Comparison of ENCODE assay signal across 8 mouse cellular contexts in genomic region chr16:22162512-22163455, GRCm38 (mm10). TPM values are rescaled to one million over a fixed set of nuclear protein-coding genes. Genes with fewer than 3 reads are reported as not detected.
DNase-seq lines count a peak whose midpoint lies in the region; ATAC-seq and TF ChIP-seq lines count a peak whose summit lies in the region.

Igf2bp2 (minus strand) TSS chr16:22163299.

- H3K4me3 ChIP-seq in ES-Bruce4 (ENCODE audit: low read depth, low read length), result peak within 1 kb of the TSS; percentile 86
- H3K4me3 ChIP-seq in forebrain, embryonic 15.5 days, result peak within 1 kb of the TSS; percentile 69
- peak within 1 kb of the TSS; percentile 92 for H3K4me3 ChIP-seq in midbrain, embryonic 10.5 days
- H3K4me3 ChIP-seq in stomach, embryonic 16.5 days (replicated peaks; ENCODE audit: low read length), result peak within 1 kb of the TSS; percentile 98

- peak; percentile 83 for ATAC-seq in forebrain, embryonic 15.5 days (replicated peaks)
- peak; percentile 91 for ATAC-seq in stomach, embryonic 16.5 days (ENCODE audit: insufficient read depth, low FRiP score)

- no peak for TF ChIP-seq EP300 in ES-Bruce4 (IDR thresholded peaks at IDR 0.05; ENCODE audit: insufficient read depth, low read depth, low read length)

- no peaks in the 10 kb centered on the region for H3K4me1 ChIP-seq in ES-Bruce4 (ENCODE audit: control insufficient read depth, insufficient read depth, low read length)
- H3K4me1 ChIP-seq in forebrain, embryonic 15.5 days, result peaks cover 33% of the 10 kb centered on the region
- H3K4me1 ChIP-seq in midbrain, embryonic 10.5 days, result peaks cover 40% of the 10 kb centered on the region
- 0 out of 2 replicates have a peak, but pooled peaks cover 6% of the 10 kb centered on the region for H3K4me1 ChIP-seq in stomach, embryonic 16.5 days (ENCODE audit: control insufficient read depth, insufficient read depth, low read length)

- peak; percentile 89 for DNase-seq in adrenal gland, adult 2 months
- DNase-seq in heart, postnatal 25 days (ENCODE audit: low spot score), result peak; percentile 40
- DNase-seq in kidney, postnatal 4 days, result peak; percentile 74 to 84
- DNase-seq in midbrain, embryonic 10.5 days (ENCODE audit: low spot score), result peak; percentile 83
- DNase-seq in layer of hippocampus, adult 8-10 months (ENCODE audit: low spot score in 2 of 2), result no peak

- H3K36me3 ChIP-seq in ES-Bruce4 (ENCODE audit: control insufficient read depth, insufficient read depth, low read length, poor library complexity, severe bottlenecking), result no peaks in the 10 kb centered on the region
- H3K36me3 ChIP-seq in forebrain, embryonic 15.5 days, result no peaks in the 10 kb centered on the region
- H3K36me3 ChIP-seq in midbrain, embryonic 10.5 days, result no peaks in the 10 kb centered on the region
- no peaks in the 10 kb centered on the region for H3K36me3 ChIP-seq in stomach, embryonic 16.5 days (ENCODE audit: control insufficient read depth, insufficient read depth, low read length)

- no peaks in the 10 kb centered on the region for H3K9me3 ChIP-seq in ES-Bruce4 (replicated peaks; ENCODE audit: control insufficient read depth, insufficient read depth, low read length, poor library complexity, severe bottlenecking)
- no peaks in the 10 kb centered on the region for H3K9me3 ChIP-seq in forebrain, embryonic 15.5 days
- no peaks in the 10 kb centered on the region for H3K9me3 ChIP-seq in midbrain, embryonic 10.5 days (replicated peaks)
- H3K9me3 ChIP-seq in stomach, embryonic 16.5 days (replicated peaks; ENCODE audit: control insufficient read depth, low read length), result no peaks in the 10 kb centered on the region

- peak within 1 kb of the TSS; percentile 65 for H3K9ac ChIP-seq in ES-Bruce4 (ENCODE audit: low read depth, poor library complexity, severe bottlenecking)
- peak within 1 kb of the TSS; percentile 73 for H3K9ac ChIP-seq in forebrain, embryonic 15.5 days (replicated peaks)
- peak within 1 kb of the TSS; percentile 99 for H3K9ac ChIP-seq in stomach, embryonic 16.5 days (ENCODE audit: low read length)

- no peak within 1 kb of the TSS for H3K27ac ChIP-seq in ES-Bruce4 (ENCODE audit: insufficient read depth, low read length)
- peak within 1 kb of the TSS; percentile 88 for H3K27ac ChIP-seq in forebrain, embryonic 15.5 days (replicated peaks)
- H3K27ac ChIP-seq in midbrain, embryonic 10.5 days (replicated peaks), result peak within 1 kb of the TSS; percentile 99
- peak within 1 kb of the TSS; percentile 92 for H3K27ac ChIP-seq in stomach, embryonic 16.5 days (ENCODE audit: low read length)

- WGBS in forebrain, embryonic 15.5 days, result under 1% methylated on average over 115 of the region's 131 CpGs
- WGBS in midbrain, embryonic 10.5 days, result 2% methylated on average over 117 of the region's 131 CpGs
- under 1% methylated on average over 123 of the region's 131 CpGs for WGBS in stomach, embryonic 16.5 days

- intact Hi-C loops in heart, postnatal 25 days (cut with DNase I), result loop anchor here (5.0 kb wide), 2 partner anchors 55 to 100 kb away; no protein-coding TSS in a partner anchor

- peaks cover 14% of the 10 kb centered on the region for H3K27me3 ChIP-seq in ES-Bruce4 (ENCODE audit: control insufficient read depth, insufficient read depth, low read length, poor library complexity, severe bottlenecking)
- H3K27me3 ChIP-seq in forebrain, embryonic 15.5 days, result no peaks in the 10 kb centered on the region
- H3K27me3 ChIP-seq in midbrain, embryonic 10.5 days (ENCODE audit: low read depth, poor library complexity, severe bottlenecking), result no peaks in the 10 kb centered on the region; the same call in 1 of the 2 replicates
- H3K27me3 ChIP-seq in stomach, embryonic 16.5 days (ENCODE audit: control insufficient read depth, insufficient read depth, low read length), result no peaks in the 10 kb centered on the region

- peak within 1 kb of the TSS; percentile 88 for H3K4me2 ChIP-seq in forebrain, embryonic 15.5 days (replicated peaks)
- peak within 1 kb of the TSS; percentile 84 for H3K4me2 ChIP-seq in stomach, embryonic 16.5 days (ENCODE audit: low read depth, low read length)

- TF ChIP-seq CTCF in ES-Bruce4 (IDR thresholded peaks at IDR 0.05; ENCODE audit: low read depth, low read length), result no peak

- TF ChIP-seq POLR2A in ES-Bruce4 (IDR thresholded peaks at IDR 0.05; ENCODE audit: insufficient read depth, low read length), result no peak

RNA-seq across cellular contexts. Expression of gene Igf2bp2, which starts in this region (rescaled TPM):
- polyA plus RNA-seq in ES-Bruce4 (2011; ENCODE audit: insufficient read depth, insufficient read length, low read depth, missing spikeins), result 89.0 and 92.6 TPM in 2 replicates
- total RNA-seq in adrenal gland, adult 2 months (2021), result 1 to 10 TPM; 7.3 to 9.0 TPM
- 2.8 and 3.5 TPM in 2 replicates for polyA plus RNA-seq in adrenal gland, adult 2 months (2012; rRNA removed)
- 25.8 and 27.5 TPM in 2 replicates for polyA plus RNA-seq in forebrain, embryonic 15.5 days (2015; fragmentation: Nextera tagmentation; extraction: Ambion mirVana)
- 1 to 10 TPM; 5.1 to 9.7 TPM for total RNA-seq in heart, postnatal 25 days (2021)
- polyA plus RNA-seq in midbrain, embryonic 10.5 days (2016; fragmentation: Nextera tagmentation; extraction: Ambion mirVana), result 127 and 148 TPM in 2 replicates
- polyA plus RNA-seq in stomach, embryonic 16.5 days (2015; fragmentation: Nextera tagmentation; extraction: Ambion mirVana), result 103 and 106 TPM in 2 replicates
- under 1 TPM in 3 of 4 experiments, not detected in 1; 0.06 to 0.40 (median 0.39) TPM for total RNA-seq in layer of hippocampus, adult 8-10 months (2022)

Comparison
In these comparisons a context has a peak if more than half of its experiments do, and no peak if none do; other contexts are left out.
1. RNA of gene Igf2bp2 (total RNA-seq): 5.1 to 9.7 TPM in heart, postnatal 25 days and 7.3 to 9.0 TPM in adrenal gland, adult 2 months; 0.06 to 0.40 TPM in layer of hippocampus, adult 8-10 months; every median in the first group is over 4 times any median in the second.
2. DNase-seq: peak in adrenal gland, adult 2 months (single experiment), heart, postnatal 25 days (single experiment), kidney, postnatal 4 days (2 of 2) and midbrain, embryonic 10.5 days (single experiment); none in layer of hippocampus, adult 8-10 months (0 of 2).
3. Peak in every context shown above with its lines, with median percentiles within 50 percentile points of each other: H3K4me3 ChIP-seq and H3K9ac ChIP-seq.